ENCODE assay signal across 8 mouse cellular contexts in genomic region chr14:79916960-79917848, GRCm38 (mm10).
DNase-seq lines count a peak whose midpoint lies in the region; ATAC-seq and TF ChIP-seq lines count a peak whose summit lies in the region.
"Had no signal": no experiment of that assay in that cellular context is flagged by ENCODE, and none has a peak within 500 bp of the region (broad histone marks: within the 10 kb centered on the region; RNA-seq: fewer than 3 reads in every experiment).

No protein-coding gene starts in this region.

- no peak for TF ChIP-seq EP300 in heart, adult 2 months (IDR thresholded peaks at IDR 0.05; ENCODE audit: insufficient read depth, low read depth, low read length)

- H3K4me2 ChIP-seq in hindbrain, embryonic 13.5 days, result no peak overlapping the region
- H3K4me2 ChIP-seq in hindbrain, embryonic 11.5 days (replicated peaks; ENCODE audit: low read depth, low read length), result no peak overlapping the region
- H3K4me2 ChIP-seq in hindbrain, embryonic 16.5 days (ENCODE audit: low read length), result no peak overlapping the region
- H3K4me2 ChIP-seq in neural tube, embryonic 12.5 days (replicated peaks), result no peak overlapping the region

- intact Hi-C loops in heart, adult 2 months (cut with DNase I), result loop anchor here (10.0 kb wide), 3 partner anchors 142 to 302 kb away; partner anchors contain the start of gene Pcdh8

- no peaks in the 10 kb centered on the region for H3K36me3 ChIP-seq in hindbrain, embryonic 13.5 days
- no peaks in the 10 kb centered on the region for H3K36me3 ChIP-seq in hindbrain, embryonic 11.5 days (ENCODE audit: control insufficient read depth, insufficient read depth, low read length)
- H3K36me3 ChIP-seq in hindbrain, embryonic 16.5 days (ENCODE audit: control insufficient read depth, insufficient read depth, low read length), result no peaks in the 10 kb centered on the region
- H3K36me3 ChIP-seq in neural tube, embryonic 12.5 days, result no peaks in the 10 kb centered on the region
- no peaks in the 10 kb centered on the region for H3K36me3 ChIP-seq in heart, adult 2 months (ENCODE audit: control insufficient read depth, insufficient read depth, low read length)

- H3K9me3 ChIP-seq in hindbrain, embryonic 13.5 days, result no peaks in the 10 kb centered on the region
- no peaks in the 10 kb centered on the region for H3K9me3 ChIP-seq in hindbrain, embryonic 11.5 days (ENCODE audit: control insufficient read depth, low read length)
- H3K9me3 ChIP-seq in hindbrain, embryonic 16.5 days (ENCODE audit: control insufficient read depth, low read length), result no peaks in the 10 kb centered on the region
- H3K9me3 ChIP-seq in neural tube, embryonic 12.5 days, result no peaks in the 10 kb centered on the region

- peak; percentile 46 for ATAC-seq in hindbrain, embryonic 13.5 days (ENCODE audit: low FRiP score)
- ATAC-seq in hindbrain, embryonic 11.5 days (ENCODE audit: low FRiP score), result no peak
- ATAC-seq in hindbrain, embryonic 16.5 days, result peak; percentile 81
- ATAC-seq in neural tube, embryonic 12.5 days (ENCODE audit: low FRiP score, low read depth), result peak; percentile 70
- ATAC-seq: midbrain, embryonic 16.5 days had no signal

- peak overlapping the region; percentile 58 for H3K27ac ChIP-seq in hindbrain, embryonic 13.5 days
- H3K27ac ChIP-seq in hindbrain, embryonic 11.5 days (ENCODE audit: low read depth, low read length), result no peak overlapping the region
- H3K27ac ChIP-seq in hindbrain, embryonic 16.5 days (ENCODE audit: low read depth, low read length), result peak overlapping the region; percentile 6; the same call in 1 of the 2 replicates
- H3K27ac ChIP-seq in neural tube, embryonic 12.5 days, result no peak overlapping the region
- H3K27ac ChIP-seq in heart, adult 2 months, result no peak overlapping the region

- no peaks in the 10 kb centered on the region for H3K27me3 ChIP-seq in hindbrain, embryonic 13.5 days
- no peaks in the 10 kb centered on the region for H3K27me3 ChIP-seq in hindbrain, embryonic 11.5 days (ENCODE audit: control insufficient read depth, insufficient read depth, low read length)
- H3K27me3 ChIP-seq in hindbrain, embryonic 16.5 days (replicated peaks; ENCODE audit: control insufficient read depth, insufficient read depth, low read length), result no peaks in the 10 kb centered on the region
- no peaks in the 10 kb centered on the region for H3K27me3 ChIP-seq in neural tube, embryonic 12.5 days (replicated peaks)
- H3K27me3 ChIP-seq in heart, adult 2 months (ENCODE audit: control insufficient read depth, insufficient read depth, low read length), result 0 out of 2 replicates have a peak, but pooled peaks cover 1% of the 10 kb centered on the region

- no peak for DNase-seq in hindbrain, embryonic 11.5 days (ENCODE audit: low spot score)
- DNase-seq in brain, embryonic 14.5 days (ENCODE audit: low read depth), result peak; percentile 90
- DNase-seq in heart, adult 2 months, result no peak
- DNase-seq in ovary, adult 18-20 months (ENCODE audit: low spot score), result no peak

- no peak for TF ChIP-seq CTCF in brain, embryonic 14.5 days (IDR thresholded peaks at IDR 0.05; ENCODE audit: borderline replicate concordance, extremely low read depth, insufficient read depth, insufficient read length)
- no peak for TF ChIP-seq CTCF in heart, adult 2 months (IDR thresholded peaks at IDR 0.05)

- H3K9ac ChIP-seq in hindbrain, embryonic 13.5 days, result no peak overlapping the region
- no peak overlapping the region for H3K9ac ChIP-seq in hindbrain, embryonic 11.5 days (ENCODE audit: low read depth, low read length)
- H3K9ac ChIP-seq in hindbrain, embryonic 16.5 days (ENCODE audit: low read depth, low read length), result no peak overlapping the region
- H3K9ac ChIP-seq in neural tube, embryonic 12.5 days, result no peak overlapping the region
- H3K9ac ChIP-seq in heart, adult 2 months (ENCODE audit: low read depth, low read length), result no peak overlapping the region

- no peak for TF ChIP-seq POLR2A in brain, embryonic 14.5 days (IDR thresholded peaks at IDR 0.05; ENCODE audit: borderline replicate concordance, extremely low read depth, insufficient read depth, insufficient read length, poor library complexity, severe bottlenecking)
- no peak for TF ChIP-seq POLR2A in heart, adult 2 months (IDR thresholded peaks at IDR 0.05; ENCODE audit: insufficient read depth, low read depth, low read length)

- no peaks in the 10 kb centered on the region for H3K79me2 ChIP-seq in heart, adult 2 months (replicated peaks; ENCODE audit: control insufficient read depth, insufficient read depth, low read length)

- 61% methylated on average over 9 of the region's 9 CpGs for WGBS in hindbrain, embryonic 13.5 days
- WGBS in hindbrain, embryonic 11.5 days, result 83% methylated on average over 9 of the region's 9 CpGs
- WGBS in hindbrain, embryonic 16.5 days, result 52% methylated on average over 9 of the region's 9 CpGs
- 33% methylated on average over 9 of the region's 9 CpGs for WGBS in neural tube, embryonic 12.5 days
- WGBS in heart, adult 2 months, result 51% methylated on average over 9 of the region's 9 CpGs

- no peak overlapping the region for H3K4me3 ChIP-seq in hindbrain, embryonic 13.5 days
- no peak overlapping the region for H3K4me3 ChIP-seq in hindbrain, embryonic 11.5 days (ENCODE audit: low read depth, low read length)
- H3K4me3 ChIP-seq in hindbrain, embryonic 16.5 days (ENCODE audit: low read length), result no peak overlapping the region
- H3K4me3 ChIP-seq in neural tube, embryonic 12.5 days, result no peak overlapping the region
- H3K4me3 ChIP-seq in heart, adult 2 months, result no peak overlapping the region

- peaks cover 19% of the 10 kb centered on the region for H3K4me1 ChIP-seq in hindbrain, embryonic 13.5 days (replicated peaks)
- H3K4me1 ChIP-seq in hindbrain, embryonic 11.5 days (replicated peaks; ENCODE audit: control insufficient read depth, insufficient read depth, low read length), result no peaks in the 10 kb centered on the region
- peaks cover 4% of the 10 kb centered on the region for H3K4me1 ChIP-seq in hindbrain, embryonic 16.5 days (ENCODE audit: control insufficient read depth, insufficient read depth, low read depth, low read length)
- peaks cover 4% of the 10 kb centered on the region; the same call in 1 of the 2 replicates for H3K4me1 ChIP-seq in neural tube, embryonic 12.5 days
- H3K4me1 ChIP-seq in heart, adult 2 months (ENCODE audit: control insufficient read depth, insufficient read depth, low read length), result no peaks in the 10 kb centered on the region

Comparison
In these comparisons a context has a peak if more than half of its experiments do, and no peak if none do; other contexts are left out.
1. H3K27ac ChIP-seq: peak in hindbrain, embryonic 13.5 days (single experiment) and hindbrain, embryonic 16.5 days (single experiment); none in hindbrain, embryonic 11.5 days (single experiment), neural tube, embryonic 12.5 days (single experiment) and heart, adult 2 months (single experiment).